Mouse (Mus musculus): ENCODE measurements around the gene Fam222b. TPM values are rescaled to one million over a fixed set of nuclear protein-coding genes. Genes with fewer than 3 reads are reported as not detected.

Gene Fam222b
- polyA plus RNA-seq, 1 experiment from 2014 or later: 5.1 TPM

GRCm38 (mm10) chr11:78069646-78070045 is 24.8 kb upstream of the Fam222b start:
- Histone ChIP-seq H3K27ac (replicated peaks) (no peak overlapping the region), H3K27me3 (ENCODE audit: control insufficient read depth, insufficient read depth, low read length) (no peaks in the 10 kb centered on the region), H3K9me3 (ENCODE audit: control insufficient read depth, low read length) (no peaks in the 10 kb centered on the region), H3K4me3 (ENCODE audit: low read depth, low read length) (no peak overlapping the region), H3K36me3 (ENCODE audit: control insufficient read depth, insufficient read depth, low read length) (peaks cover 13% of the 10 kb centered on the region), H3K4me1 (replicated peaks; ENCODE audit: control insufficient read depth, insufficient read depth) (no peaks in the 10 kb centered on the region), H3K9ac (ENCODE audit: low read length) (no peak overlapping the region; the same call in 1 of the 2 replicates), H3K4me2 (replicated peaks; ENCODE audit: low read depth) (no peak overlapping the region)
- ATAC-seq (ENCODE audit: low FRiP score, low TSS enrichment) (0 out of 2 replicates have a peak, but pooled peaks have one; percentile 33), DNase-seq (ENCODE audit: low spot score) (no peak)
- 69% methylated on average over 6 of the region's 6 CpGs for whole genome bisulfite sequencing
- TF ChIP-seq CTCF (IDR thresholded peaks at IDR 0.05; ENCODE audit: low read depth) (no peak), EP300 (optimal IDR thresholded peaks at IDR 0.05) (no peak)

- H3K27me3 ChIP-seq (ENCODE audit: control insufficient read depth, insufficient read depth, low read length): no peaks in the 10 kb centered on the region
- no peaks in the 10 kb centered on the region for H3K4me1 ChIP-seq (replicated peaks; ENCODE audit: control insufficient read depth, insufficient read depth)
- H3K4me2 ChIP-seq (replicated peaks; ENCODE audit: low read depth): no peak overlapping the region
- H3K9me3 ChIP-seq (ENCODE audit: control insufficient read depth, low read length): no peaks in the 10 kb centered on the region
- no peak overlapping the region for H3K4me3 ChIP-seq (ENCODE audit: low read depth, low read length)
- ATAC-seq (ENCODE audit: low FRiP score, low TSS enrichment) (no peak), DNase-seq (ENCODE audit: low spot score) (no peak)
- no peak overlapping the region for H3K9ac ChIP-seq (ENCODE audit: low read length)
- peaks cover 24% of the 10 kb centered on the region for H3K36me3 ChIP-seq (ENCODE audit: control insufficient read depth, insufficient read depth, low read length)
- TF ChIP-seq EP300 (optimal IDR thresholded peaks at IDR 0.05): no peak
- no peak for TF ChIP-seq CTCF (IDR thresholded peaks at IDR 0.05; ENCODE audit: low read depth)
- H3K27ac ChIP-seq (replicated peaks): no peak overlapping the region
- 78% methylated on average over 5 of the region's 5 CpGs for WGBS
Observed at GRCm38 (mm10) chr11:78071938-78072337, 22.5 kb upstream of the Fam222b start.

GRCm38 (mm10) chr11:78072425-78073130 is 21.9 kb upstream of the Fam222b start:
- Histone ChIP-seq H3K9me3 (ENCODE audit: control insufficient read depth, low read length) (no peaks in the 10 kb centered on the region), H3K27me3 (ENCODE audit: control insufficient read depth, insufficient read depth, low read length) (no peaks in the 10 kb centered on the region), H3K4me2 (replicated peaks; ENCODE audit: low read depth) (no peak overlapping the region), H3K4me1 (replicated peaks; ENCODE audit: control insufficient read depth, insufficient read depth) (no peaks in the 10 kb centered on the region), H3K36me3 (ENCODE audit: control insufficient read depth, insufficient read depth, low read length) (peaks cover 24% of the 10 kb centered on the region), H3K27ac (replicated peaks) (no peak overlapping the region), H3K9ac (ENCODE audit: low read length) (no peak overlapping the region; the same call in 1 of the 2 replicates), H3K4me3 (ENCODE audit: low read depth, low read length) (no peak overlapping the region)
- ATAC-seq (ENCODE audit: low FRiP score, low TSS enrichment): no peak
- TF ChIP-seq CTCF (IDR thresholded peaks at IDR 0.05; ENCODE audit: low read depth) (no peak), EP300 (optimal IDR thresholded peaks at IDR 0.05) (no peak)
- 21% methylated on average over 6 of the region's 6 CpGs for WGBS
- no peak for DNase-seq (ENCODE audit: low spot score)

GRCm38 (mm10) chr11:78073577-78074276 is 20.7 kb upstream of the Fam222b start:
- Histone ChIP-seq H3K27me3 (ENCODE audit: control insufficient read depth, insufficient read depth, low read length) (no peaks in the 10 kb centered on the region), H3K4me2 (replicated peaks; ENCODE audit: low read depth) (no peak overlapping the region), H3K9me3 (ENCODE audit: control insufficient read depth, low read length) (no peaks in the 10 kb centered on the region), H3K4me1 (replicated peaks; ENCODE audit: control insufficient read depth, insufficient read depth) (no peaks in the 10 kb centered on the region), H3K9ac (ENCODE audit: low read length) (no peak overlapping the region), H3K4me3 (ENCODE audit: low read depth, low read length) (no peak overlapping the region), H3K27ac (replicated peaks) (no peak overlapping the region), H3K36me3 (ENCODE audit: control insufficient read depth, insufficient read depth, low read length) (peaks cover 24% of the 10 kb centered on the region)
- WGBS: 97% methylated on average over 9 of the region's 9 CpGs
- no peak for DNase-seq (ENCODE audit: low spot score)
- TF ChIP-seq CTCF (IDR thresholded peaks at IDR 0.05; ENCODE audit: low read depth): no peak
- TF ChIP-seq EP300 (optimal IDR thresholded peaks at IDR 0.05): no peak
- ATAC-seq (ENCODE audit: low FRiP score, low TSS enrichment): no peak

- Histone ChIP-seq H3K27me3 (ENCODE audit: control insufficient read depth, insufficient read depth, low read length) (no peaks in the 10 kb centered on the region), H3K9me3 (ENCODE audit: control insufficient read depth, low read length) (no peaks in the 10 kb centered on the region), H3K27ac (replicated peaks) (no peak overlapping the region), H3K4me1 (replicated peaks; ENCODE audit: control insufficient read depth, insufficient read depth) (no peaks in the 10 kb centered on the region), H3K9ac (ENCODE audit: low read length) (no peak overlapping the region), H3K4me3 (ENCODE audit: low read depth, low read length) (no peak overlapping the region), H3K4me2 (replicated peaks; ENCODE audit: low read depth) (no peak overlapping the region), H3K36me3 (ENCODE audit: control insufficient read depth, insufficient read depth, low read length) (peaks cover 24% of the 10 kb centered on the region)
- ATAC-seq (ENCODE audit: low FRiP score, low TSS enrichment) (no peak), DNase-seq (ENCODE audit: low spot score) (no peak)
- TF ChIP-seq EP300 (optimal IDR thresholded peaks at IDR 0.05): no peak
- WGBS: 94% methylated on average over 2 of the region's 2 CpGs
Observed at GRCm38 (mm10) chr11:78074277-78074652, 20.2 kb upstream of the Fam222b start.

- no peak overlapping the region for H3K4me2 ChIP-seq (replicated peaks; ENCODE audit: low read depth)
- no peak overlapping the region for H3K4me3 ChIP-seq (ENCODE audit: low read depth, low read length)
- TF ChIP-seq CTCF (IDR thresholded peaks at IDR 0.05; ENCODE audit: low read depth) (no peak), EP300 (optimal IDR thresholded peaks at IDR 0.05) (no peak)
- DNase-seq (ENCODE audit: low spot score) (no peak), ATAC-seq (ENCODE audit: low FRiP score, low TSS enrichment) (no peak)
- H3K27me3 ChIP-seq (ENCODE audit: control insufficient read depth, insufficient read depth, low read length): no peaks in the 10 kb centered on the region
- no peak overlapping the region for H3K9ac ChIP-seq (ENCODE audit: low read length)
- 0 out of 2 replicates have a peak, but pooled peaks cover 2% of the 10 kb centered on the region for H3K4me1 ChIP-seq (replicated peaks; ENCODE audit: control insufficient read depth, insufficient read depth)
- 89% methylated on average over 4 of the region's 4 CpGs for WGBS
- peaks cover 24% of the 10 kb centered on the region for H3K36me3 ChIP-seq (ENCODE audit: control insufficient read depth, insufficient read depth, low read length)
- H3K27ac ChIP-seq (replicated peaks): no peak overlapping the region
- H3K9me3 ChIP-seq (ENCODE audit: control insufficient read depth, low read length): no peaks in the 10 kb centered on the region
Observed at GRCm38 (mm10) chr11:78074666-78075065, 19.8 kb upstream of the Fam222b start.

Data from stomach, postnatal 0 days (tissue).